Mouse (Mus musculus): ENCODE measurements around the gene Gm17657.

- TF ChIP-seq JUND (conservative IDR thresholded peaks at IDR 0.05; ENCODE audit: low read depth, low read length): no peak
- no peak for TF ChIP-seq SMC3 (IDR thresholded peaks at IDR 0.05; ENCODE audit: low read depth, low read length)
- TF ChIP-seq MXI1 (IDR thresholded peaks at IDR 0.05; ENCODE audit: low read depth, low read length): no peak
- TF ChIP-seq TCF12 (IDR thresholded peaks at IDR 0.05; ENCODE audit: low read depth, low read length): no peak
- TF ChIP-seq MYC (IDR thresholded peaks at IDR 0.05; ENCODE audit: low read depth, low read length): no peak
These were observed 66.8 kb downstream of the Gm17657 start for GRCm38 (mm10) chr17:29482632-29483031.

Measured in CH12.LX (cell line).